Mouse (Mus musculus) heart, adult 9 months (tissue): ENCODE data around the gene Arhgef25.
A peak's percentile ranks its signal among the peaks of the same experiment; 100 is the strongest.
"Not testable (repeated sequence)": the region's sequence is repeated elsewhere in the genome, so short reads cannot be mapped to it uniquely, and the experiment has no call there.

Experiments
- DNase-seq, 2 experiments: peaks; one replicate each; pipeline ENCODE4 v3.0.0; 2022; ENCODE audit warnings: low spot score in 2 of 2

Arhgef25 gene

GRCm38 (mm10) chr10:127204589-127204988 is 14.7 kb upstream of the Arhgef25 start:
- DNase-seq = no peak

- no peak for DNase-seq
These were observed 13.2 kb upstream of the Arhgef25 start for GRCm38 (mm10) chr10:127203106-127203505.

- no peak for DNase-seq
These were observed 10.4 kb upstream of the Arhgef25 start for GRCm38 (mm10) chr10:127200279-127200678.

- no peak for DNase-seq
These were observed 9.6 kb upstream of the Arhgef25 start for GRCm38 (mm10) chr10:127199474-127199873.

- no peak for DNase-seq
These were observed 9.2 kb upstream of the Arhgef25 start for GRCm38 (mm10) chr10:127199068-127199467.

GRCm38 (mm10) chr10:127198492-127198891 is 8.6 kb upstream of the Arhgef25 start:
- no peak for DNase-seq

GRCm38 (mm10) chr10:127197505-127198110 is 7.7 kb upstream of the Arhgef25 start:
- no peak for DNase-seq

- DNase-seq = no peak
These were observed 7.2 kb upstream of the Arhgef25 start for GRCm38 (mm10) chr10:127197104-127197503.

- DNase-seq = peak; percentile 85 to 91
These were observed 6.5 kb upstream of the Arhgef25 start for GRCm38 (mm10) chr10:127196392-127196791.

GRCm38 (mm10) chr10:127195328-127196129 is 5.6 kb upstream of the Arhgef25 start, which contains the start of gene Dtx3:
TSS of gene Dtx3 (minus strand) at chr10:127195728.
- DNase-seq = no peak

- DNase-seq = peak; percentile 72 to 78
These were observed 4.8 kb upstream of the Arhgef25 start for GRCm38 (mm10) chr10:127194428-127195327.

- no peak for DNase-seq
These were observed 3.1 kb upstream of the Arhgef25 start for GRCm38 (mm10) chr10:127193011-127193410.

GRCm38 (mm10) chr10:127192057-127192328 is 2.1 kb upstream of the Arhgef25 start:
- not testable (repeated sequence) for DNase-seq

- no peak for DNase-seq
These were observed 1.5 kb upstream of the Arhgef25 start for GRCm38 (mm10) chr10:127191191-127192056.

- DNase-seq = no peak
These were observed 711 bp upstream of the Arhgef25 start for GRCm38 (mm10) chr10:127190398-127191190.

- DNase-seq = peak; percentile 56 to 61
These were observed 700 bp downstream of the Arhgef25 start for GRCm38 (mm10) chr10:127189116-127189650.

GRCm38 (mm10) chr10:127188465-127189115 is 1.3 kb downstream of the Arhgef25 start:
- peak; percentile 62 to 63 for DNase-seq

- DNase-seq = no peak
These were observed 1.8 kb downstream of the Arhgef25 start for GRCm38 (mm10) chr10:127188079-127188453.

- DNase-seq = no peak
These were observed 2.4 kb downstream of the Arhgef25 start for GRCm38 (mm10) chr10:127187371-127188078.
